Mouse (Mus musculus): ENCODE measurements at regions not wholly inside any gene's neighbourhood (a gene's known extent, or its start where the extent isn't known, plus 50 kb on each side); places are given as distances from the start of the nearest gene placed in this dataset.

DNA sequence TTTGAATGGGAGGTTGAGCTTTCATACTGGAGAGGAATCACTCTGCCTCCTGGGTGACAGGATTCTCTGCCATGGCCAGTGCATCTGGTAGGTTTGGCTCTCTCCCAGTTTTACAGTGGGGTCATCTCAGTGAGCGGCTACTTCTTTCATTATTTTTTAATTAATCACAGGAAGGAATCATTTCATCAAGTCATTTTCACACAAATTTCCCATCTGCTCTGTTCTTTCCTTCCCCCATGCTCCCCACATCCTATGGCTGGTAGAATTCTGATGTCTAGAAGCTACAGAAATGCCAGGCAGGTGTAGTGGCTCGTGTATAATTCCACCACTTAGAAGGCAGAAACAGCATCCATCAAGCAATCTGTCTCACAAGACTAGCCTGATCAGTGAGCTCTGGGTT is 56.1 kb upstream of the Kctd3 start:
- no peak overlapping the region for H3K4me3 ChIP-seq (ENCODE audit: low read length)
- no peak overlapping the region for H3K9ac ChIP-seq (ENCODE audit: low read length)
- H3K27me3 ChIP-seq (ENCODE audit: control insufficient read depth, insufficient read depth, low read length), result no peaks in the 10 kb centered on the region
- no peak overlapping the region for H3K27ac ChIP-seq (ENCODE audit: low read length)
- no peaks in the 10 kb centered on the region for H3K36me3 ChIP-seq (ENCODE audit: control insufficient read depth, insufficient read depth)
- no peak for ATAC-seq (replicated peaks; ENCODE audit: extremely low read depth, insufficient read depth, low FRiP score)
- no peaks in the 10 kb centered on the region for H3K9me3 ChIP-seq (replicated peaks; ENCODE audit: control insufficient read depth, low read length)
- WGBS, result 75% methylated on average over 2 of the region's 2 CpGs
- H3K4me2 ChIP-seq (ENCODE audit: low read depth, low read length), result no peak overlapping the region
- H3K4me1 ChIP-seq (ENCODE audit: control insufficient read depth, insufficient read depth, low read length), result peaks cover 4% of the 10 kb centered on the region

DNA sequence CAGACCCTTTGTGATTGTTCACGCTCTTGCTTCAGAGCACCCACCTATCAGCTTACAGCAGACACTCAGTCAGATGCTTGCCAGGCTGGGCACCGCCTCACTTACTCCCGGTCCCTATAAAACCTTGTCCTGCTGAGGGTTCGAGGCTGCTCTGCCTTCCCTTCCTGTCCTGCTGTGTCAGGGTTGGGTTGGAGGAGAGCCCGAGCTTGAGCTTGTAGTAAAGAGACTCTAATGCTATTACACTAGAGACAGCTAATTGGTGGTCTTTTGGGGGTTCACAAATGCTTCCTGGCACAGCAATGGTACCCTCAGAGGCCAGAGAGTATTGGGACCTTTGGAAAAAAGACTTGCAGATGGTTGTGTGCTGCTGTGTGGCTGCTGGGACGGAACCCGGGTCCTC is 55.6 kb upstream of the Kctd3 start:
- ATAC-seq (replicated peaks; ENCODE audit: extremely low read depth, insufficient read depth, low FRiP score), result no peak
- WGBS, result 82% methylated on average over 7 of the region's 7 CpGs
- no peak overlapping the region for H3K27ac ChIP-seq (ENCODE audit: low read length)
- no peaks in the 10 kb centered on the region for H3K27me3 ChIP-seq (ENCODE audit: control insufficient read depth, insufficient read depth, low read length)
- H3K36me3 ChIP-seq (ENCODE audit: control insufficient read depth, insufficient read depth), result no peaks in the 10 kb centered on the region
- H3K9me3 ChIP-seq (replicated peaks; ENCODE audit: control insufficient read depth, low read length), result no peaks in the 10 kb centered on the region
- H3K4me3 ChIP-seq (ENCODE audit: low read length), result no peak overlapping the region
- no peak overlapping the region for H3K4me2 ChIP-seq (ENCODE audit: low read depth, low read length)
- H3K9ac ChIP-seq (ENCODE audit: low read length), result no peak overlapping the region
- peaks cover 4% of the 10 kb centered on the region for H3K4me1 ChIP-seq (ENCODE audit: control insufficient read depth, insufficient read depth, low read length)

Measured in heart, embryonic 16.5 days (tissue).